Mouse (Mus musculus): ENCODE data around the gene Pla2g15. TPM values are rescaled to one million over a fixed set of nuclear protein-coding genes. Genes with fewer than 3 reads are reported as not detected.
A peak's percentile ranks its signal among the peaks of the same experiment; 100 is the strongest.
"Not testable (repeated sequence)": the region's sequence is repeated elsewhere in the genome, so short reads cannot be mapped to it uniquely, and the experiment has no call there.

Gene Pla2g15
- polyA plus RNA-seq, 1 experiment: 16.9 TPM

GRCm38 (mm10) chr8:106185628-106186270, 35.5 kb downstream of the Pla2g15 start:
- Histone ChIP-seq H3K27me3 (replicated peaks) (no peaks in the 10 kb centered on the region), H3K4me1 (peaks cover 51% of the 10 kb centered on the region), H3K4me3 (replicated peaks) (no peak overlapping the region), H3K9me3 (0 out of 2 replicates have a peak, but pooled peaks cover 4% of the 10 kb centered on the region), H3K36me3 (replicated peaks; ENCODE audit: low read length) (peaks cover 84% of the 10 kb centered on the region)
- TF ChIP-seq FLI1 (IDR thresholded peaks at IDR 0.05; ENCODE audit: low read length): no peak
- no peak for TF ChIP-seq GATA1 (IDR thresholded peaks at IDR 0.05; ENCODE audit: borderline replicate concordance, low read length)

DNA sequence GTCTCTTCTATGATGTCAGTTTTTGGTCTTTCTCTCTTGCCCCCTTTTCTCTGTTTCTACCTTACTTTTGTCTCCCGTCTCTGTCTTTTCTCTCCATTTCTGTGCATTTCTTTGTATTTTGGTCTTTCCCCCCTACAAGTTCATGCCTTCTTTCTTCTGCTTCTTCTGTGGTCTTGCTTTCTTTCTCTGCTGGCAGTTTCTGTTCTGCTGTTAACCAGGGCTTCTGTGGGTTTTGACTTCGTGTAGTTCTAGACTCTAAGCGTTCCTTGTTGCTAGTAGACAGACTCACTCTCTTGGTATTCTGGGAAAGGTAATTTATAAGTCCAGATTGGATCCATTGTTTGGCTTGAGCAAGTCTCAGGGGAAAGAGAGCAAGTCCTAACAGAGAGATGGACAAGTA, 36.2 kb downstream of the Pla2g15 start:
- Histone ChIP-seq H3K4me3 (replicated peaks) (no peak overlapping the region), H3K9me3 (0 out of 2 replicates have a peak, but pooled peaks cover 4% of the 10 kb centered on the region), H3K36me3 (replicated peaks; ENCODE audit: low read length) (peaks cover 87% of the 10 kb centered on the region), H3K27me3 (replicated peaks) (no peaks in the 10 kb centered on the region), H3K4me1 (peaks cover 58% of the 10 kb centered on the region)
- TF ChIP-seq FLI1 (IDR thresholded peaks at IDR 0.05; ENCODE audit: low read length) (no peak), GATA1 (IDR thresholded peaks at IDR 0.05; ENCODE audit: borderline replicate concordance, low read length) (no peak)

DNA sequence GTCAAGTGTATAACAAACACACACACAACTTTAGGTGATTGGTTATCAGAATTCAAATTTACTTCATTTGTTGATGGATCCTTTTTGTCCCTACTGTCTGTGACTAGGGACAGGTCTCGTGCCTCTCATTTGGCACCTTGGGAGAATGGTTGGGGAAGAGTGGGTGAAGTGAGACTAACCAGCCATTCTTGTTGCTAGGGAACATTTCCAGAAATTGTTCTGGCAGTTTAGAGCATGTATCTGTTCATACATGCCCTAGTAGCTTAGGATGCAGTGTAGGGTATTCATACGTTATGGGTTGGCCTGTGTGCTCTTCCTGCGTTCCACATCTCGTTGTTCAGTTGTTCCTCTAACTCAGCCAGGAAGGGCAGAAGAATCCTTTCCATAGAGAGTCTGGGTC, 39.0 kb downstream of the Pla2g15 start:
- Histone ChIP-seq H3K4me1 (peaks cover 64% of the 10 kb centered on the region), H3K36me3 (replicated peaks; ENCODE audit: low read length) (peaks cover 88% of the 10 kb centered on the region), H3K27me3 (replicated peaks) (no peaks in the 10 kb centered on the region), H3K9me3 (0 out of 2 replicates have a peak, but pooled peaks cover 4% of the 10 kb centered on the region), H3K4me3 (replicated peaks) (no peak overlapping the region)
- TF ChIP-seq GATA1 (IDR thresholded peaks at IDR 0.05; ENCODE audit: borderline replicate concordance, low read length) (no peak), FLI1 (IDR thresholded peaks at IDR 0.05; ENCODE audit: low read length) (no peak)

GRCm38 (mm10) chr8:106191639-106192038, 41.4 kb downstream of the Pla2g15 start:
- H3K9me3 ChIP-seq: 0 out of 2 replicates have a peak, but pooled peaks cover 4% of the 10 kb centered on the region
- H3K4me3 ChIP-seq (replicated peaks): no peak overlapping the region
- peaks cover 59% of the 10 kb centered on the region for H3K4me1 ChIP-seq
- H3K27me3 ChIP-seq (replicated peaks): no peaks in the 10 kb centered on the region
- H3K36me3 ChIP-seq (replicated peaks; ENCODE audit: low read length): peaks cover 88% of the 10 kb centered on the region
- TF ChIP-seq GATA1 (IDR thresholded peaks at IDR 0.05; ENCODE audit: borderline replicate concordance, low read length): no peak
- TF ChIP-seq FLI1 (IDR thresholded peaks at IDR 0.05; ENCODE audit: low read length): no peak

- no peaks in the 10 kb centered on the region for H3K9me3 ChIP-seq
- peaks cover 53% of the 10 kb centered on the region for H3K4me1 ChIP-seq
- H3K4me3 ChIP-seq (replicated peaks): no peak overlapping the region
- H3K27me3 ChIP-seq (replicated peaks): no peaks in the 10 kb centered on the region
- no peak for TF ChIP-seq GATA1 (IDR thresholded peaks at IDR 0.05; ENCODE audit: borderline replicate concordance, low read length)
- no peak for TF ChIP-seq FLI1 (IDR thresholded peaks at IDR 0.05; ENCODE audit: low read length)
- peaks cover 88% of the 10 kb centered on the region for H3K36me3 ChIP-seq (replicated peaks; ENCODE audit: low read length)
Observed at GRCm38 (mm10) chr8:106193162-106193561, 43.0 kb downstream of the Pla2g15 start.

DNA sequence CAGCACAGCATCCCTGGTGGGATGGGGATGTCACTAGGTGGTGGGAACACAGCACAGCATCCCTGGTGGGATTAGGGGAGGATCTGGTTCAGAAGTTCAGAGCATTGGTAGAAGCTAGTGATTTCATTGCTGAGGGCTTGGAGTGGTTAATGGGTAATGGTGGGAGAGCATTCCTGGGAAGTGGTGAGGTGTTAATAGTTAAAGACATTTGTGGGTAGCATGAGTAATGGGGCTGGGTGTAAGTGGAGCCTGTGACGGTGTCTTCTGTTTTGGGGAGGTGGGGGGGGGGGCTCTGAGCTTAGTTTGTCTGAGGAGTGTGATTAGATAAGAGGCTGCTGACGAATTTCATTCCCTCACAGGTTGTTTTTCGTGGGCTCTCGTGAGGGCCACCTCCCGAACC, 43.9 kb downstream of the Pla2g15 start:
- peaks cover 57% of the 10 kb centered on the region for H3K4me1 ChIP-seq
- H3K27me3 ChIP-seq (replicated peaks): no peaks in the 10 kb centered on the region
- TF ChIP-seq FLI1 (IDR thresholded peaks at IDR 0.05; ENCODE audit: low read length): no peak
- no peak for TF ChIP-seq GATA1 (IDR thresholded peaks at IDR 0.05; ENCODE audit: borderline replicate concordance, low read length)
- H3K4me3 ChIP-seq (replicated peaks): no peak overlapping the region
- H3K36me3 ChIP-seq (replicated peaks; ENCODE audit: low read length): peaks cover 90% of the 10 kb centered on the region
- no peaks in the 10 kb centered on the region for H3K9me3 ChIP-seq

DNA sequence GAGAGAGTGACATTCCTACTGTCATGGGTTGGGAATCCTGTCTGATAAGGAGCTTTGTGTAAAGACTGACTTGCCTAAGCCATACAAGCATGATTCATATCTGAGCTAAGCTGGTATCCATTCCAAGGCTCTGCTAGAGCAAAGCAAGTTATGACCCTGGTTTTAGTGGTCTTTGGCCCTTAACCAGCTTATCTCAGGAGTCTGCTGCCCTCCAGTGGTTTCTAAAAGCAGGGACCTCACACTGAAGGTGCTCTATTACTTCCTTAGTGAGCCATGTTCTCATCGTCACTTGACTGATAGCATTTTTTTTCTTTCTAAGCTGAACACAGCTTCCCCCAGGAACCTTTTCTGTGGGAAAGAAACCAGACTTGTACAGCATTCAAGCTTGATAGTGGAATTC, 48.5 kb downstream of the Pla2g15 start:
- peaks cover 18% of the 10 kb centered on the region for H3K4me1 ChIP-seq
- H3K9me3 ChIP-seq: no peaks in the 10 kb centered on the region
- peaks cover 91% of the 10 kb centered on the region for H3K36me3 ChIP-seq (replicated peaks; ENCODE audit: low read length)
- no peak for TF ChIP-seq FLI1 (IDR thresholded peaks at IDR 0.05; ENCODE audit: low read length)
- no peak for TF ChIP-seq GATA1 (IDR thresholded peaks at IDR 0.05; ENCODE audit: borderline replicate concordance, low read length)
- no peak overlapping the region for H3K4me3 ChIP-seq (replicated peaks)
- H3K27me3 ChIP-seq (replicated peaks): no peaks in the 10 kb centered on the region

- peaks cover 89% of the 10 kb centered on the region for H3K36me3 ChIP-seq (replicated peaks; ENCODE audit: low read length)
- H3K4me1 ChIP-seq: peaks cover 16% of the 10 kb centered on the region
- not testable (repeated sequence) for H3K27me3 ChIP-seq (replicated peaks); H3K9me3 ChIP-seq; H3K4me3 ChIP-seq (replicated peaks)
Observed at GRCm38 (mm10) chr8:106199596-106199995, 49.4 kb downstream of the Pla2g15 start.

DNA sequence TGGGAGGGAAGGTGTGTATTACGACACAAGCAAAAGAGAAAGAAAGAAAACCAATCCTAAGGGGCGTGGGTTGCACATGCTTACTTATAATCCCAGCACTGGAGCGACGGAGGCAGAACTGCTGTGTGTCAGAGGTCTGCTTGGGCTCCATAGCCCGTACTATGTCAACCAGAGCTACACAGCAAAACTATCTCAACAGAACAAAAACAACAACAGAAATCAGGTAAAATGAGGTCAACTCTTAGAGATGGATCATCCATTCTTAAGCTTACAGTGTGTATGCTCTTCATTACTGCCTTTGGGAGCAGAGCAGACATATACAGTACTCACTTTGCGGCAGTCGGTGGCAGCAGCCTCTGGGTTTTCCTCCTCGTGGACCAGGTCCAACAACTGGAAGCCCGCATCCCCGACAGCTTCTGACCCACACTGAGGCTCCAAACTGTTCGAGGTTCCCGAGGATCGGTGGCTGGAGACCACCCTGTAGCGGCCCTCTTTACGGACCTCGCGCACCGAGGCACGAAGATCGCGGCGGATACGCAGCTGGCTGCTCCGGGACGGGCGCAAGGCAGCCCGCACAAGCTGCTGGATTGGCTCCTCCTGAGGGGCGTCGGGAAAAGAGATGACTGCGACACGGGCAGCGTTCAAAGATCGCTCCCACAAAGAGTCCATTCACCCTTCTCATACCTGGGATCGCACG, 60.0 kb downstream of the Pla2g15 start:
- peaks cover 46% of the 10 kb centered on the region for H3K36me3 ChIP-seq (replicated peaks; ENCODE audit: low read length)
- no peaks in the 10 kb centered on the region for H3K9me3 ChIP-seq
- no peak for TF ChIP-seq GATA1 (IDR thresholded peaks at IDR 0.05; ENCODE audit: borderline replicate concordance, low read length)
- no peak for TF ChIP-seq FLI1 (IDR thresholded peaks at IDR 0.05; ENCODE audit: low read length)
- H3K4me3 ChIP-seq (replicated peaks): peak overlapping the region; percentile 95
- H3K27me3 ChIP-seq (replicated peaks): no peaks in the 10 kb centered on the region
- H3K4me1 ChIP-seq: peaks cover 34% of the 10 kb centered on the region

DNA sequence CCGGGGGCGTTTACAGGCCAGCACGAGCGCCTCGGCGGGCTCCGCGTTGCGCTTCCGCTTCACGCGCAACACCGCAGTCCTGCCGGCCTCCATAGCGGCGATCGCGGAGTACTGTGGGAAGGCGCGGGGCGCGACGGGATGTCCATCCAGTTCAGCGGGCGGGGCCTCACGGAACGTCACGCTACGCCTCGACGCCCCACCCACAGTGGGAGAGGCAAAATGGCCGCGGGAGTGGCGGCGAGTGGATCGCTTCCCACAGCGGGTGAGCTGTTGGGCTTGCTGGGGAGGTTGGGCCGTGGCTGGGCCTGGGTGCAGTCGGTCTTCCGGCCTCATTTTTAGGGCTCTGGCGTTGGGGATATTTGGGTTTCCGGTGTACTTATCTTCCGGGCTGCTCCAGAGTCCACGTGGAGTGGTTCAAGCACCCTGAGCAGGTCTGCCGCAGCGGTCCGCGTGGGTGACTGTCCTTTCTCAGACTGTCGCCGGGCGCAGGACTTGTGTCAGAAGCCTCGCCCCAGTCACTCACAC, 60.7 kb downstream of the Pla2g15 start, which contains the start of the genes Slc7a6os and Prmt7:
TSS of gene Slc7a6os (minus strand) at position 115 of the 525 bp plus-strand sequence.
TSS of gene Prmt7 (plus strand) at position 116 of the 525 bp plus-strand sequence.
- Histone ChIP-seq H3K9me3 (no peaks in the 10 kb centered on the region), H3K36me3 (replicated peaks; ENCODE audit: low read length) (peaks cover 48% of the 10 kb centered on the region), H3K27me3 (replicated peaks) (no peaks in the 10 kb centered on the region), H3K4me3 (replicated peaks) (peak within 1 kb of the TSS; percentile 95), H3K4me1 (peaks cover 34% of the 10 kb centered on the region)
- TF ChIP-seq FLI1 (IDR thresholded peaks at IDR 0.05; ENCODE audit: low read length) (no peak), GATA1 (IDR thresholded peaks at IDR 0.05; ENCODE audit: borderline replicate concordance, low read length) (no peak)
